Mouse (Mus musculus): ENCODE results near the gene Mast1. TPM values are rescaled to one million over a fixed set of nuclear protein-coding genes. Genes with fewer than 3 reads are reported as not detected.

Mast1 gene
- total and polyA plus RNA-seq, 3 experiments = 0.07 to 0.16 (median 0.10) TPM

- intact Hi-C loops (cut with DNase I) = loop anchor here (10.0 kb wide), 1 partner anchor 49 kb away; the partner anchor contains the start of genes Asna1 and Trir
Observed at GRCm38 (mm10) chr8:84975434-84975833, 38.3 kb upstream of the Mast1 start.

DNA sequence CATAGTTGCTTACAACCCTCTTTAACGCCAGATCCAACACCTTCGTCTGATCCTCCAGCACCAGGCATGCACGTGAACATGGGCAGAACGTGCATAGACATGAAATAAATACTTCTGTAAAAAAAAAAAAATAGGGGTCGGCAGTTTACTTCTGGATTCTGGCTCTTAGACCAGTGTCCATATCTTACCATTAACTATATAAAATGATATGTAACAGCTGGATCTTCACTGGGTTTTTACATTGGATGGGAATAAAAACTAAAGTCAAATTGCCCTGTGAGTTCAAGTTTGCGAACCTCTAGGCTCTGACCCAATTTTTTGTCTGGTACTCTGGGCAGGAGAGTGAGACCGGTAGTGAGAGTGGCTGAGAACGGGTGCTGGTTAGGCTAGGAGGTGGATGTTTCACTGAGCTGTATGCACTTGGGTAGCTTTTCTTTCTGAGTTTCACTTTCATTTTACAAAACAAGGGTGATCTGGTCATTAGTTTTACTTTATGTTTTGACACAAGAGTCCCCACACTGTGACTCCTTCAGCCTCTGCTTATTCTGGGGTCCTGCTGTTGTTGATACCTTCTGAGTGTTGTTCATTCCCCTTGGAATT, 37.5 kb upstream of the Mast1 start:
- Histone ChIP-seq H3K36me3 (ENCODE audit: control insufficient read depth, insufficient read depth, low read length) (no peaks in the 10 kb centered on the region; the same call in 1 of the 2 replicates), H3K27me3 (ENCODE audit: control insufficient read depth, insufficient read depth, low read length) (no peaks in the 10 kb centered on the region), H3K4me1 (ENCODE audit: control insufficient read depth, insufficient read depth, low read length) (peaks cover 16% of the 10 kb centered on the region), H3K79me2 (replicated peaks; ENCODE audit: control insufficient read depth, insufficient read depth, low read length) (no peaks in the 10 kb centered on the region), H3K27ac (peak overlapping the region; percentile 99), H3K4me3 (no peak overlapping the region), H3K9ac (ENCODE audit: low read depth, low read length) (no peak overlapping the region)
- DNase-seq = no peak
- WGBS = 72% methylated on average over 8 of the region's 8 CpGs
- no peak for TF ChIP-seq EP300 (IDR thresholded peaks at IDR 0.05; ENCODE audit: insufficient read depth, low read depth, low read length)
- TF ChIP-seq POLR2A (IDR thresholded peaks at IDR 0.05; ENCODE audit: insufficient read depth, low read depth, low read length) = 0 out of 2 replicates have a peak, but pooled peaks have one; percentile 8
- intact Hi-C loops (cut with DNase I) = loop anchor here (1.0 to 10.0 kb wide), 2 partner anchors 15 to 50 kb away; partner anchors contain the start of genes Asna1 and Trir

More at GRCm38 (mm10) chr8:84975434-84975833, 38.3 kb upstream of the Mast1 start:
- Histone ChIP-seq H3K4me1 (ENCODE audit: control insufficient read depth, insufficient read depth, low read length) (peaks cover 12% of the 10 kb centered on the region), H3K27me3 (ENCODE audit: control insufficient read depth, insufficient read depth, low read length) (no peaks in the 10 kb centered on the region), H3K27ac (peak overlapping the region; percentile 99), H3K9ac (ENCODE audit: low read depth, low read length) (peak overlapping the region; percentile 75), H3K79me2 (replicated peaks; ENCODE audit: control insufficient read depth, insufficient read depth, low read length) (no peaks in the 10 kb centered on the region), H3K4me3 (no peak overlapping the region; the same call in 1 of the 2 replicates), H3K36me3 (ENCODE audit: control insufficient read depth, insufficient read depth, low read length) (no peaks in the 10 kb centered on the region; the same call in 1 of the 2 replicates)
- TF ChIP-seq CTCF (IDR thresholded peaks at IDR 0.05) (peak; percentile 89), EP300 (IDR thresholded peaks at IDR 0.05; ENCODE audit: insufficient read depth, low read depth, low read length) (peak; percentile 58; the same call in 1 of the 2 replicates), POLR2A (IDR thresholded peaks at IDR 0.05; ENCODE audit: insufficient read depth, low read depth, low read length) (no peak)
- peak; percentile 69 to 80 for DNase-seq
- WGBS = 33% methylated on average over 7 of the region's 7 CpGs

GRCm38 (mm10) chr8:84973803-84974542, 36.8 kb upstream of the Mast1 start:
- Histone ChIP-seq H3K27me3 (ENCODE audit: control insufficient read depth, insufficient read depth, low read length) (no peaks in the 10 kb centered on the region), H3K4me1 (ENCODE audit: control insufficient read depth, insufficient read depth, low read length) (peaks cover 15% of the 10 kb centered on the region), H3K36me3 (ENCODE audit: control insufficient read depth, insufficient read depth, low read length) (no peaks in the 10 kb centered on the region; the same call in 1 of the 2 replicates), H3K27ac (peak overlapping the region; percentile 63), H3K9ac (ENCODE audit: low read depth, low read length) (no peak overlapping the region), H3K79me2 (replicated peaks; ENCODE audit: control insufficient read depth, insufficient read depth, low read length) (no peaks in the 10 kb centered on the region), H3K4me3 (no peak overlapping the region)
- intact Hi-C loops (cut with DNase I) = loop anchor here (1.0 to 10.0 kb wide), 2 partner anchors 15 to 51 kb away; partner anchors contain the start of genes Asna1 and Trir
- 33% methylated on average over 4 of the region's 4 CpGs for WGBS
- TF ChIP-seq CTCF (IDR thresholded peaks at IDR 0.05) (peak; percentile 95; the same call in 1 of the 2 replicates), EP300 (IDR thresholded peaks at IDR 0.05; ENCODE audit: insufficient read depth, low read depth, low read length) (peak; percentile 96), POLR2A (IDR thresholded peaks at IDR 0.05; ENCODE audit: insufficient read depth, low read depth, low read length) (peak; percentile 27)
- DNase-seq = peak; percentile 72 to 78

DNA sequence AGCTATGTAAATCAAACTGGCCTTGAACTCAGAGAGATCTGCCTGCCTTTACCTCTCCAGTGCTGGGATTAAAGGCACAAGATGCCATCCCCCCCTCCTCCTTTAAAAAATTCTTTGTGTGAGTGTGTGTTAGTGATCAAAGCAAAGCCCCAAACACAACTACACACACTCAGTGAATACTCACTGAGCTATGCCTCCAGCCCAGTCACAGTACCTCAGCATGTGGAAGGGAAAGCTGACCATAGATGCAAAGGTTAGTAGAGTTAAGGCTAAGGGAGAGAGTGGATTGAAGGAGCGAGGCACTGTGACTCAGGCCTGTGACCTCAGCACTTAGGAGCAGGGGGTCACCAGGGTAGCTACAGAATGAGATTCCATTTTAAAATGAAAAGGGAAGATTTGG, 35.9 kb upstream of the Mast1 start:
- Histone ChIP-seq H3K4me3 (no peak overlapping the region), H3K4me1 (ENCODE audit: control insufficient read depth, insufficient read depth, low read length) (peaks cover 18% of the 10 kb centered on the region), H3K36me3 (ENCODE audit: control insufficient read depth, insufficient read depth, low read length) (no peaks in the 10 kb centered on the region; the same call in 1 of the 2 replicates), H3K27ac (peak overlapping the region; percentile 63; the same call in 1 of the 2 replicates), H3K9ac (ENCODE audit: low read depth, low read length) (no peak overlapping the region), H3K27me3 (ENCODE audit: control insufficient read depth, insufficient read depth, low read length) (no peaks in the 10 kb centered on the region), H3K79me2 (replicated peaks; ENCODE audit: control insufficient read depth, insufficient read depth, low read length) (no peaks in the 10 kb centered on the region)
- TF ChIP-seq EP300 (IDR thresholded peaks at IDR 0.05; ENCODE audit: insufficient read depth, low read depth, low read length) (no peak), CTCF (IDR thresholded peaks at IDR 0.05) (no peak), POLR2A (IDR thresholded peaks at IDR 0.05; ENCODE audit: insufficient read depth, low read depth, low read length) (no peak)
- intact Hi-C loops (cut with DNase I) = loop anchor here (10.0 kb wide), 1 partner anchor 52 kb away; the partner anchor contains the start of genes Asna1 and Trir
- WGBS = 93% methylated on average over 1 of the region's 1 CpGs
- DNase-seq = no peak

GRCm38 (mm10) chr8:84970913-84971312, 33.8 kb upstream of the Mast1 start:
- DNase-seq = no peak
- H3K27me3 ChIP-seq (ENCODE audit: control insufficient read depth, insufficient read depth, low read length) = no peaks in the 10 kb centered on the region
- H3K4me1 ChIP-seq (ENCODE audit: control insufficient read depth, insufficient read depth, low read length) = peaks cover 21% of the 10 kb centered on the region
- H3K4me3 ChIP-seq = peak overlapping the region; percentile 62
- H3K27ac ChIP-seq = no peak overlapping the region
- no peaks in the 10 kb centered on the region; the same call in 1 of the 2 replicates for H3K36me3 ChIP-seq (ENCODE audit: control insufficient read depth, insufficient read depth, low read length)
- WGBS = 44% methylated on average over 5 of the region's 5 CpGs
- H3K9ac ChIP-seq (ENCODE audit: low read depth, low read length) = no peak overlapping the region
- H3K79me2 ChIP-seq (replicated peaks; ENCODE audit: control insufficient read depth, insufficient read depth, low read length) = no peaks in the 10 kb centered on the region
- intact Hi-C loops (cut with DNase I) = loop anchor here (10.0 kb wide), 1 partner anchor 54 kb away; the partner anchor contains the start of genes Asna1 and Trir
- TF ChIP-seq POLR2A (IDR thresholded peaks at IDR 0.05; ENCODE audit: insufficient read depth, low read depth, low read length) = no peak
- no peak for TF ChIP-seq CTCF (IDR thresholded peaks at IDR 0.05)
- TF ChIP-seq EP300 (IDR thresholded peaks at IDR 0.05; ENCODE audit: insufficient read depth, low read depth, low read length) = no peak

Data from heart, adult 2 months (tissue).